Mouse (Mus musculus): ENCODE data around the gene Limd2.
"Not testable (repeated sequence)": the region's sequence is repeated elsewhere in the genome, so short reads cannot be mapped to it uniquely, and the experiment has no call there.

Gene Limd2

DNA sequence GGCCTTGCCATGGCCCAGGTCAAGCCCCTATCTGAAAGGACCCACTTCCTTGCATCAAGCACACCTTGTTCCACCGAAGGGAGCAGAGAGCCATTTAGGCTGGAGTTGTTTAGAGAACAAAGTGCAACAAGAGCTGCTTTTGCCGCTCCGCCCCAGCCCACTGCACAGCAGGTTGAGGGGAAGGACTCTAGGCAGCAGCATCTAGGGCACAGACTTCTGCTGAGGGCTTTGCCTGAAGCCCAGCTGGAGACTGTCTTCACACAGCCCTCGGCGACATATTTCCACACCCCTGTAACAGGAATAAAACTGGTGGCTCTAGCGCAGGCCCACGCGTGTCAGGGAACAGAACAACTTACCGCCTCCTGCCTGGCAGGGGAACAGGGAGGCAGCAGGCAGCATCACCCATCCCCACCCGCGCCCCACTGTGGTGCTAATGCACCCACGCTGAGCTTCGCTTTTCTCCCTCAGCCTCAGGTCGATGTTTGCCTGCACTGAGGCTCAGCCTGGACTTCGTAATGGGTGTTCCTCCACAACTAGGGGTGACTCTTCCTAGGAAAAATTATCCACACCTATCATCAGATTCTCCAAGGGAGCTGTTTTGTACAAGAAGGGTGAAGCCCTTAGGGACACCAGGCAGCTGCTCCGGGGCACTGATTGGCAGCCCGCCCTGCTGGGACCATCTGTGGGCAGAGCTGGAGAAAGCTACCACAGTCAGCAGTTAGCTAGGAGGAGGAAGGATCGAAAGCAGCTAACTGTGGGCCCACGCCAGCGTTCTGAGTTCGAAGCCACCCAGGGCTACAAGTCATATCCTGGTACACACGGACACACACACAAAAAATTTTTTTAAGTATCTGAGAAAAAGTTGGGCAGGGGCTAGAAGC, at the start of gene Limd2, which contains the start of gene Gm10840:
Gene Limd2, minus strand, starts transcription at position 20 of the 881 bp plus-strand sequence.
Gene Gm10840, plus strand, starts transcription at position 10 of the 881 bp plus-strand sequence.
- peak; percentile 73 for DNase-seq

DNA sequence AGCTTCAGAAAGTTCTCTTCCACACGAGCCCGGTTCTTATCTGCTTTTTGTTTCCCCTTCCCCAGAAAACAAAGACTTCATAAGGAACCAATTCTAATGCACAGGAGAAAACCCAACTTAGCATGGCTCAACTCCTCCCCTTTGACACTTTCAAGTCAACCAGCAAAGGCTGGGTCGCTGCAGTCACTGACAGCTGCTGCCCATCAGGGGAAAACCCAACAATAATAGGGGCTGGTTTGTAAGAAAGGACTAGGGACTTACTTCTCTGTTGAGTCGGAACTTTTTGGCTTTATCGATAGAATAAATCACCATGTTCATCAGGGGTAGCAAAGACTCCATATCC, 41.4 kb upstream of the Limd2 start, which contains the start of gene Strada:
Gene Strada, minus strand, starts transcription at position 46 of the 343 bp plus-strand sequence.
- DNase-seq: no peak

GRCm38 (mm10) chr11:106201337-106202122, 40.9 kb upstream of the Limd2 start:
- no peak for DNase-seq

- DNase-seq: no peak
Measured at GRCm38 (mm10) chr11:106200756-106201155, 40.1 kb upstream of the Limd2 start.

DNA sequence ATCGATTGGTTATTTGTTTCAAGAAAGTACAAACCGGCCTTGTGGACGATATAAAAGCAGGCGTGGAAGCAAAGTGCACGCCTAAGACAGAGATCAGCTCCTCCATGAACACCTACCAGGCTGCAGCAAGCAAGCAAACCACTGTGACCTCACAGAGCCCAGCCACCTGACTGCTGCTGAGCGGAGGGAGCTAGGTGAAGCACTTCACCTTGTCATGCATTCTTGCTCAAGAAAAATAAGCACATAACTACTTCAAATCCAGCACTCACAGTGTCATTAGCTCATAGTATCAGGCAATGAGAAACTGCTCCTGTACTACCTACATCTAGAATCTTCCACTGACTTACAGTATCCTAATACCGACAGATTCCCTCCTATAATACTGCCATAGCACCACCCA, 39.3 kb upstream of the Limd2 start:
- not testable (repeated sequence) for DNase-seq

- no peak for DNase-seq
Measured at GRCm38 (mm10) chr11:106198277-106198676, 37.6 kb upstream of the Limd2 start.

DNA sequence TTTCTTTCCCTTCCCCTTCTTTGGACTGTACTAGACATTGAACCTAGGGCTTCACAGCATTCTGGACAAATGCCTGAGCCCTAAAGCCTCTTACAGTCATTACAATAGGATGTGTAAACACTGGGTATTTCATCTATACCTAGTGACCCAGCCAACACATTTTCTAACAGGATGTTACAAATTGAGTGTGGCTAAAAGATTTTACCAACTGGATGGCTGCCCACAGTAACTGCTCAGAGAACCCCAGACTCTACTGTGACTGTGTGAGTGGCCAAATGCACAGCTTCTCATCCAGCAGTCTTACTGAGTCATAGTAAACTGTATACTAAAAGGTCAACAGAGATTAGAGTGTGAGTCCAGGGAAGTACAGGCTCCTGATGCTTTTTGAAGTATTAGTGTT, 34.7 kb upstream of the Limd2 start:
- DNase-seq: no peak

- no peak for DNase-seq
Measured at GRCm38 (mm10) chr11:106194891-106195290, 34.2 kb upstream of the Limd2 start.

- DNase-seq: no peak
Measured at GRCm38 (mm10) chr11:106194155-106194541, 33.5 kb upstream of the Limd2 start.

DNA sequence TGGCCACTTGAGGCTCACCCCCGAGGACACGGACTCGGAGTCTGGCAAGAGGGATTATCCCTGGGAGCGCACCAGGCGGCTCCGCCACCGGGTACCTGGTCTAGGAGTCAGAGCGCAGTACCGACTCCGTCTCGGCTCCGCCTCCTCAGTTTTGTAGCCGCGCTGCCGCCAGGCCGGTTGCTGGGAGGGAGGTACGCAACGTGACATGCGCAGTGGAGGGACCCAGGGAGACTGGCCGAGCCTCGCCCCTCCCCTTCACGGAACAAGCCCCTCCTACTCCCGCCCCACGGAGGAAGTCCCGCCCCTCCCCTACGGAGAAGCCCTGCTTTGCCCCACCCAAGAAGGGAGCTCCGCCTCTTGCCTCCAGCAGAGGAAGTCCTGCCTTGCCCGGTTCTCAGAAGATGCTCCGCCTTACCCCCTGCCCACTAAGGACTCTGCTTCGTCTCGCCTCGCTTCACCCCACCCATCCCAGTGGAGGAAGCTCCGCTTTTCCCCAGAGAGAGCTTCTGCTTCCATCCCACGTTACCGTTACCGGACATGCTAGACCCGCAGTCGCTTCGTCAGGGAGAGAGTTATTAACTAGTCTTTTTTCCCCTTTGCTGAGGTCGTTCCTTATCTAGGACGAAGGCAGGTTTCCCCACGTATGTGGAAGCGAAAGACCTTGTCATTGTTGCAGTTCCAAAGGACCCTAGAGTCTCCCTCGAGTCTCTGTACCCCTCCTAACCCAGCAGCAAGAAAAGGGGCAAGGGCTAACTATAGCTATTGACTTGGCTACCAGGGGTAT, 32.9 kb upstream of the Limd2 start:
- DNase-seq: peak; percentile 98

DNA sequence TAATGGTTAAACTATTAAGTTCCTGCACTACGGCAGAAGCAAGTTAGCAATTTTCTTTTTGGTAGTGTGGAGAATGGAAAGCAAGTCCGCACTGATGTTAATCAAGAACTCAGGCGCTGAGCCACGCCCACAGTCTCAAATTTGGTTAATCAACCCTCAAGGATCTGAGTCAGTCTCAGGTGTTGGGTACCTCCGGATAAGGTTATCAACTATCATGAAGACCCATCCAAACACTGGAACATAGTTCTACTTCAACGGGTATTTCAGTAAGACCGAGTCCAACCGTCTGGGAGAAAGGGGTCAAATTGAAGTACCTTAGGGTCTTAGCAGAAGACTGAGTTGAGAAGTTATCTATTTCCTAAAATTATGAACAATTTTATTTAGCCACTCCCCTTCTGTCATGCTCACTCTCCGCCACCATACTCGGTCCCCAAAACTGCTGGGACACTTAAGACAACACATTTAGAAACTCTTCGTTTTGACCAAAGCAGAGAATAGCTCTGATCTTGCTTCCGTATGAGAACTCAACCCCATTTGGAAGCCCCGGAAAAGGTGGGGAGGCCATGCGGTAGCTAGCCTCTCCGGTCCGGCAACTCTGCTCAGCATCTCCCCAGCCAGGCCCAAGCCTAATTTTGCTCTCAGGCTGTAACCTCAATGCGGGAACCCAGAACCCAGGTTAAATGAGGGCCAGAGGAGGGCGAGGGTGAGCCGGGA, 32.2 kb upstream of the Limd2 start:
- DNase-seq: no peak

- no peak for DNase-seq
Measured at GRCm38 (mm10) chr11:106192241-106192640, 31.6 kb upstream of the Limd2 start.

- no peak for DNase-seq
Measured at GRCm38 (mm10) chr11:106191716-106192115, 31.1 kb upstream of the Limd2 start.

DNA sequence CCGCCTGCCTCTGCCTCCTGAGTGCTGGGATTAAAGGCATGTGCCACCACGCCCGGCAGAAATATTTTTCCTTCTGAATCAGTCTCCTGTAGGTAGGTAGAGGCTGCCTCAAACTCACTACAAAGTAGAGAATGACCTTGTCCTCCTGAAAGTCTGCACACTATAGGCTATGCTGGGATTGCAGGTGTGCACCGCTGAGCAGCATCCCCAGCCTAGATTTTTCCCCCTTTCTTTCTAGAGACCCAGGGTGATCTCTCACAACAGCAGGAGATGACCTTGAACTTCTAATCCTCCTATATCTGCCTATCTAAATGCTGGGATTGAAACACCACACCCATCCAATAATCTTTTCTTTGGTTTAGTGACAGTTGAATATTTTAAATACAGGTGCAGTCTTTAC, 26.7 kb upstream of the Limd2 start:
- no peak for DNase-seq

- no peak for DNase-seq
Measured at GRCm38 (mm10) chr11:106180449-106180801, 19.8 kb upstream of the Limd2 start.

GRCm38 (mm10) chr11:106179711-106180448, 19.2 kb upstream of the Limd2 start:
- DNase-seq: no peak

DNA sequence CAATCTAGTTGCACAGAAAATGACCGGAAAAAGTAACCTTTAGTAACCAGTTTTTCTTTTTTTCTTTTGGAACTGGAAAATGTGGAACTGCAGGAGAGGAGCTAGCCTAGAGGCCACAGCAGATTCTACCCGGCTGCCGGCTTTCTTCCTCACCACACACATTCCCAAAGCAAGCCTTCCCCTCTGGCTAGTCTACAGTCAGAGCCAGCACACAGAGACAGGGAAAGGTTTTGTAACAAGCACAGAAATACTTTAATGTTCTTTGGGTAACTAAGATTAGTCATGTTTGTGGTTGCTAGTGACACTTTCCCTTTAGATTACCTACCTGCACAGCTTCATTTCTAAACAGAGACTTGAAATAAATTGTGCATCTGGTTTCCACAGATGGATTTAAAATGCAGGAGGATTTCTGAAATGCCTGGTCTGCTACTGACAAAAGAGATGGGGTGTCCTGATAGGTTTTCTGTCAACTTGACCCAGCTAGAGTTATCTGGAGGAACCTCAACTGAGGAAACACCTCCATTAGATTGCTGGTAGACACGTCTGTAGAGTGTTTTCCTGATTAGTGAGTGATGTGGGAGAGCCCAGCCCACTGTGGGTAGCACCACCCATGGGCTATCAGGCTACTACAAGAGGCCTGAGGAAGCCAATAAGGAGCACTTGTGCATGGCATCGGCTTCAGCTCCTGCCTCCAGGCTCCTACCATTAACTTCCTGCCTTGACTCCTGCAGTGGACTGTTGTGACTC, 17.5 kb upstream of the Limd2 start:
- DNase-seq: no peak

DNA sequence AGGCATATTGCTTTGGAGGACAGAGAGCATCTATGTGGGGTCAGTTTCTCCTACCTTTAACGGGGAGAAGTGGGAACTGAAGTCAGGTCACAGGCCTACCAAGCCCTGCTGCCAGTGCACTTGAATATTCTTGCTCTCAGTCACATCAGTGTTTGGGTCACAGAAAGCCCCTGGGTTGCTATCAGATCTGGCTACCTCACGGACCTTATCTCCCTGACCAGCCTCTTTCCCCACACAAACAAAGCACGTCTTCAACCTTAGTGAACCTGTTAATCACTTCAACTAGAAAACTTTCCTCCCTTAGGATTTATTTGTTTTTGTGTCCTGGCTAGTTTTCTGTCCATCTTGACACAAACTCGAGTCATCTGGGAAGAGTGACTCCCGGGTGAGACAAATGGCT, 15.7 kb upstream of the Limd2 start:
- DNase-seq: no peak

- DNase-seq: no peak
Measured at GRCm38 (mm10) chr11:106175081-106175480, 14.4 kb upstream of the Limd2 start.

DNA sequence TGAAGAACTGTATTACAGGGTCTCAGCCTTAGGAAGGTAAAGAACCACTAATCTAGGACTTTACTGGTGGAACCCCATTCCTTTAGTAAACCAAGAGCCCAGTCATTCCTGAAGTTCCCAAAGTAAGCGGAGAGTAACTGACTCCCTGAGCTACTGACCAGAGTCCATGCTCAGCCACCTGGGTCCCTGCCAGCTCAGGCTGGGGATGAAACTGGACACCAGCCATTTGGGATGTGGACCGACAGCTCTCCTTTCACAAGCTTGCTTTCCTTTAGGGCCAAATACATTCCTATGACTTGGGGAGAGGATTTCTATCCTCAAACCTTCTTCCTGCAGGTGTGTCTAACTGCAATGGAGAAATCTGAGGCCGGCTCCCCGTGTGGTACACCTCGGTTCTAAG, 13.7 kb upstream of the Limd2 start:
- no peak for DNase-seq

DNA sequence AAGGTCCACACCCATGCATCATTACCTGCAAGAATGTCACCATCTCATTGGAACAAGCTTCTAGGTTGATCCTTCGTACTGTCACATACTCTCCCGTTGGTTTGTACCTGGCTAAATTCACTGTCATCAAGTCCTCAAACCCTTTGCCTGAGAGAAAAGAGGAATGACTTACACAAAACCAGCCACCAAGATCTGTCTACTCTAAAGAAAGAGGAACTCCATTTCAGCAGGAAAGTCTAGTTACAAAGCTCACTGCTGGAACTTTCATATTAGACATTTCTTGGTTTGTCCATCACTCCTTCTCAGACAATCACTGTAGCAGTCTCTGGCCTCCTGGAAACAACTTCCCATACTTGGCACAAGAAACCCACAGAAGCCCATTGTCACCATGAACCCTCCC, 12.6 kb upstream of the Limd2 start:
- DNase-seq: no peak

Data from retina, postnatal 1 day (tissue).